Mouse (Mus musculus): ENCODE data around the gene Krt80. TPM values are rescaled to one million over a fixed set of nuclear protein-coding genes. Genes with fewer than 3 reads are reported as not detected.

Gene Krt80
- polyA plus RNA-seq, 1 experiment from 2014 or later, result 0.09 TPM

DNA sequence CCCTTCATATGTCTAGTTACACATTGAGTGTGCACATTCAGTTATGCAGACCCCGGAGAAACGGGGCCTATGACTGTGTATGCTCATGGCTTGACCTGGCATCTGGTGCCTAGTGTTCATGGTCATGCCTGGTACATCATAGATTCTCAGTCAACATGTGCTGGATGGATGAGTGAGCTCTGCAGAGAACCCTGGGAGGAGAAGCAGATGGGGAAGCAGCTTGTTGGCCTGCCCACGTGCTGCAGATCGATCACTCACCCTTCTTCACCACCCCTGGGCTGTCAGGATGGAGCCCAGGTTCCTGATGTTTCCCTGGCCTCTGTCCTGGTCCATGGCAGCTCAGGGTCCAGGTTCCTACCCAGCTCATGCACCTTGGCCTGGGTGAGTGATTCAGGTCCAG is 63.5 kb downstream of the Krt80 start:
- WGBS, result 87% methylated on average over 4 of the region's 4 CpGs
- H3K4me2 ChIP-seq, result no peak overlapping the region
- no peak for ATAC-seq (replicated peaks)

DNA sequence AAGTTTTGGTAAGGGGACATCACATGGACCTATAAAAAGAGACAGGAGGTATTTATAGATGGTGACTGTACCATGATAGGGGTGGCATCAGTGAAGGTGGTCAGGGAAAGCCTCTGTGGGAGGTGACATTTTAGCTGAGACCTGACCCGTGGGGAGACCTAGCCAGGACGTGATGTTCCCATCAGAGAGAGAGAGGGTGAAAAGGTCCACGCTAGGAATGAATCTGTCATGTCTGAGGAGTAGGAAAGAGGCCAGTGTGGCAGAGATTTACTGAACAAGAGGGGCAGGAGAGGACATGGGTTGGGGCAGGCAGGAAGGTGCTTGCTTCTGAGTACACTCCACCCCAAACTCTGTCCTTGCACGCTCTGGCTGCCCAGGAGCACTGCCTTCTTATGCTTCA is 66.1 kb downstream of the Krt80 start:
- no peak overlapping the region for H3K27ac ChIP-seq
- H3K9me3 ChIP-seq, result no peaks in the 10 kb centered on the region
- no peaks in the 10 kb centered on the region for H3K36me3 ChIP-seq (replicated peaks)
- WGBS, result 82% methylated on average over 4 of the region's 4 CpGs
- H3K9ac ChIP-seq, result no peak overlapping the region
- no peaks in the 10 kb centered on the region for H3K27me3 ChIP-seq (replicated peaks)
- no peak overlapping the region for H3K4me3 ChIP-seq
- H3K4me2 ChIP-seq, result no peak overlapping the region
- no peaks in the 10 kb centered on the region for H3K4me1 ChIP-seq
- no peak for ATAC-seq (replicated peaks)

More for the DNA sequence above, 63.5 kb downstream of the Krt80 start:
- Histone ChIP-seq H3K9me3 (no peaks in the 10 kb centered on the region), H3K4me1 (no peaks in the 10 kb centered on the region), H3K27ac (no peak overlapping the region), H3K4me3 (no peak overlapping the region), H3K36me3 (replicated peaks) (no peaks in the 10 kb centered on the region), H3K27me3 (replicated peaks) (no peaks in the 10 kb centered on the region), H3K9ac (no peak overlapping the region)

DNA sequence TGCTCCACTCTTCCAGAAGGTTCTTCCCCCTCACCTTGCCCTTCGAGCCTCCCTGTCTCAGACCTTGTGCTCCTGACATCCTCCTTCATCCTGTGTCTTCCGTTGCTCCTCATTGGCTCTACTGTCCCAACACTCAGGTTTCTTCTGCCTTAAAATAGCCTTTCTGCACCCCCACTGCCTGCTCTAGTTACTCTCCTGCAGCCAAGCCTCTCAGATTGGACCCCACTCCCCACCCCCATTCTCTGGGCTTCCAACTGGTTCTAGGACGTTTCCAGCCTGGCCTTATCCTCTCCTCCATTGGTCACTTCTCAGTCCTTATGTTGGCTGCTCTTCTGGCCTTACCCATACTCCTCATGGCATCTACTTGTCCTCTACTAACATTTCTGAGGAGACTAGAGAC is 67.8 kb downstream of the Krt80 start:
- Histone ChIP-seq H3K4me2 (no peak overlapping the region), H3K27me3 (replicated peaks) (no peaks in the 10 kb centered on the region), H3K9me3 (no peaks in the 10 kb centered on the region), H3K27ac (no peak overlapping the region), H3K9ac (no peak overlapping the region), H3K36me3 (replicated peaks) (no peaks in the 10 kb centered on the region), H3K4me3 (no peak overlapping the region), H3K4me1 (no peaks in the 10 kb centered on the region)
- ATAC-seq (replicated peaks), result no peak
- 75% methylated on average over 3 of the region's 3 CpGs for WGBS

DNA sequence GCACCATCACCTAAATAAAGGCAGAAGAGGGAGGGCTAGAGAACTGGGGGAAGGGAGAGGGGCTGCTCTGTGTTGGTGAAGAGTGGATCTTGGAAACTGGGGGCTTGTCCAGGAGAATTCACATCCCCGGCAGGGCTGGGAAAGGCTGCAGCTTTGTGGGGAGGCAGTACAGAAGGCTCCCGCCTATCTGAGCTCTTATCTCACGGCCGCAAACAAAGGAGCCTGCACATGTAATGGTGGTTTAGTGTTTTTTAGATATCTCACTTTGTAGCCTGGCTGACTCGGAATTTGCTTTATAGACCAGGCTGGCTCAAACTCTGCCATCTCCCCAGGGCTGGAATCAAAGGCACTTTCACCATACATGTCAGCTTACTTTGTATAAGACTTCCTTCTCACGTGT is 69.8 kb downstream of the Krt80 start:
- ATAC-seq (replicated peaks), result no peak
- WGBS, result 77% methylated on average over 6 of the region's 6 CpGs
- H3K4me1 ChIP-seq, result no peaks in the 10 kb centered on the region
- H3K36me3 ChIP-seq (replicated peaks), result no peaks in the 10 kb centered on the region
- no peak overlapping the region for H3K27ac ChIP-seq
- H3K4me3 ChIP-seq, result no peak overlapping the region
- H3K4me2 ChIP-seq, result no peak overlapping the region
- no peak overlapping the region for H3K9ac ChIP-seq
- H3K27me3 ChIP-seq (replicated peaks), result no peaks in the 10 kb centered on the region
- H3K9me3 ChIP-seq, result no peaks in the 10 kb centered on the region

DNA sequence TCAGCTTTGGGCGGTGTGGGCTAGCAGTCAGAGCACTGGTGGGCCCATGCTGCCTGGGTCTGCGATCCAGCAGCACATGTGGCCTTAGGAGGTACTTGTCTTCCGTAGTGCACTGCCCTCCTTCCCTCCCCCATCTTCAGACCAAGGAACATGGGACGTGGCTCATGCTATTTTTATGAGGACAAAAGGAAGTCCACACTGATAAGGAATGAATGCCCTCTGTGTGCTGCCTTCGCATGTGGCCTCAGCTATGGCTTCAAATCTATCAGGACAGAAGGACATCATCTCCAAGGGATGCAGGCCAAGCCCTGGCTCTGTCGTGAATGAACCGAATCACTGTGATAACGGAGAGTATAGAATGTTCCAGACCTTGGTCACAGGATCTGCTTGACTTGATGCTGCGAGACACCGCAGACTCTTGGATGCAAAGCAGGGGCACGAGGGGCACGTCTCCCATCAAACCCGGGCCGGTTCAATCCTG is 70.4 kb downstream of the Krt80 start:
- 81% methylated on average over 14 of the region's 14 CpGs for WGBS
- no peak overlapping the region for H3K4me2 ChIP-seq
- no peaks in the 10 kb centered on the region for H3K9me3 ChIP-seq
- no peak overlapping the region for H3K4me3 ChIP-seq
- H3K4me1 ChIP-seq, result no peaks in the 10 kb centered on the region
- H3K27me3 ChIP-seq (replicated peaks), result no peaks in the 10 kb centered on the region
- H3K27ac ChIP-seq, result no peak overlapping the region
- no peak for ATAC-seq (replicated peaks)
- no peak overlapping the region for H3K9ac ChIP-seq
- no peaks in the 10 kb centered on the region for H3K36me3 ChIP-seq (replicated peaks)

DNA sequence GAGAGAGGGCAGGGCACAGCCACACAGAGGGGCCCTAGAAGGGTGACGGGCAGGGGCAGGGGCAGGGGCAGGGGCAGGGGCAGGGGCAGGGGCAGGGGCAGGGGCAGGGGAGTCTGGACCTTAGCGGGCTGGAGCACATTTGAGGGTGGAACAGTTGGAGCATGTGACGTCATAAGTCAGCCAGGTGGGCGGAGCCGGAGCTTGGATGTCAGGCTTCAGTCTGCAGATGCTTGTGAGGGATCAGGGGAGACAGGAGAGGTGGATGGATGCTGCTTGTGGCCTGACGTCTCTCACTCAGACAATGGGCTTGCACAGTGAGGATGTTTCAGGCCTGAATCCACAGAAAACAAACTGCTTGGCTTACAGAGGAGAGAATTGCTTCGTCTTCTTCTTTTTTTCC is 71.4 kb downstream of the Krt80 start:
- Histone ChIP-seq H3K4me2 (peak overlapping the region; percentile 25), H3K9ac (no peak overlapping the region)

DNA sequence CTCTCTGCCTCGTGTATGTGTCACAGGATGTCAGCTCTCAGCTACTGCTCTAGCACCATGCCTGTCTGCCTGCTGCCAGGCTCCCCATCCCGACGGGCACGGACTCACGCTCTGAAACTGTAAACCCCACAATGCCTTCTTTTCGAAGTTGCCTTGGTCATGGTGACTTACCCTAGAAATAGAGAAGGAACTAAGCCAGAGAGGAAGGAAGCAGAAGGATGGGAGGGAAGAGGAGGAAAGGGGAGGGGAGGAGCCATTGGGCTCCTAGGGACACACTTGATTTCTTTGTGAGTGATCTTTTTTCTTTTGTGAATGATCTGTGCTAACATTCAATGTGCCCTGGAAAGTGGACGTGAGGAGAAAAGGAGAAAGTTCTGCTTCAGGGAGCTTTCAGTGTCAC is 72.0 kb downstream of the Krt80 start:
- no peak overlapping the region for H3K27ac ChIP-seq
- H3K36me3 ChIP-seq (replicated peaks), result no peaks in the 10 kb centered on the region
- H3K27me3 ChIP-seq (replicated peaks), result no peaks in the 10 kb centered on the region
- no peak for ATAC-seq (replicated peaks)
- H3K4me2 ChIP-seq, result peak overlapping the region; percentile 25
- H3K4me1 ChIP-seq, result no peaks in the 10 kb centered on the region
- no peak overlapping the region for H3K4me3 ChIP-seq
- WGBS, result 25% methylated on average over 7 of the region's 7 CpGs
- no peaks in the 10 kb centered on the region for H3K9me3 ChIP-seq
- H3K9ac ChIP-seq, result no peak overlapping the region

More for the DNA sequence above, 71.4 kb downstream of the Krt80 start:
- Histone ChIP-seq H3K27ac (no peak overlapping the region), H3K4me3 (no peak overlapping the region), H3K4me1 (no peaks in the 10 kb centered on the region), H3K36me3 (replicated peaks) (no peaks in the 10 kb centered on the region), H3K27me3 (replicated peaks) (no peaks in the 10 kb centered on the region), H3K9me3 (no peaks in the 10 kb centered on the region)
- 13% methylated on average over 6 of the region's 7 CpGs for WGBS
- no peak for ATAC-seq (replicated peaks)

MicroRNAs encoded within 50 kb of the gene (microRNA counts, 519-probe panel; counts per million panel counts)
- 2,359 counts per million, percentile 39 among the panel's probes with 10 or more counts for microRNA mmu-miR-1941-3p
- microRNA mmu-miR-1941-5p, result 1,327 counts per million, percentile 4 among the panel's probes with 10 or more counts

Small RNA genes within 50 kb of the gene (microRNA-seq; reads per million reads assigned to microRNA genes)
- gene Mir1941, result 1.1 reads per million

Other genes with a start within 250 kb of the Krt80 start
- gene Acvrl1, start 241.6 kb downstream of the Krt80 start, polyA plus RNA-seq (2015; fragmentation: Nextera tagmentation; extraction: Ambion mirVana), result 8.6 and 8.7 TPM in 2 replicates
- gene Acvr1b, start 196.1 kb downstream of the Krt80 start, polyA plus RNA-seq (2015; fragmentation: Nextera tagmentation; extraction: Ambion mirVana), result 23.3 and 24.9 TPM in 2 replicates
- gene Grasp, start 146.0 kb downstream of the Krt80 start, polyA plus RNA-seq (2015; fragmentation: Nextera tagmentation; extraction: Ambion mirVana), result 1.3 and 1.9 TPM in 2 replicates
- gene Nr4a1, start 115.9 kb downstream of the Krt80 start, polyA plus RNA-seq (2015; fragmentation: Nextera tagmentation; extraction: Ambion mirVana), result 4.2 and 4.9 TPM in 2 replicates
- 83.9 and 84.3 TPM in 2 replicates for gene Atg101, start 85.9 kb downstream of the Krt80 start, polyA plus RNA-seq (2015; fragmentation: Nextera tagmentation; extraction: Ambion mirVana)
- 0.28 and 0.45 TPM in 2 replicates for gene 6030408B16Rik, start 77.0 kb downstream of the Krt80 start, polyA plus RNA-seq (2015; fragmentation: Nextera tagmentation; extraction: Ambion mirVana)
- 0.52 and 0.62 TPM in 2 replicates for gene Krt7, start 40.9 kb upstream of the Krt80 start, polyA plus RNA-seq (2015; fragmentation: Nextera tagmentation; extraction: Ambion mirVana)
- 0.40 and 0.83 TPM in 2 replicates for gene Krt87, start 68.6 kb upstream of the Krt80 start, polyA plus RNA-seq (2015; fragmentation: Nextera tagmentation; extraction: Ambion mirVana)
- not detected in 2 replicates for gene Krt88, start 77.6 kb upstream of the Krt80 start, polyA plus RNA-seq (2015; fragmentation: Nextera tagmentation; extraction: Ambion mirVana)
- gene Krt81, start 93.6 kb upstream of the Krt80 start, polyA plus RNA-seq (2015; fragmentation: Nextera tagmentation; extraction: Ambion mirVana), result 0.12 TPM in 1 of 2 replicates, not detected in the other
- 0.17 TPM in 1 of 2 replicates, not detected in the other for gene Krt86, start 103.3 kb upstream of the Krt80 start, polyA plus RNA-seq (2015; fragmentation: Nextera tagmentation; extraction: Ambion mirVana)
- not detected in 2 replicates for gene Krt83, start 121.3 kb upstream of the Krt80 start, polyA plus RNA-seq (2015; fragmentation: Nextera tagmentation; extraction: Ambion mirVana)
- gene Gm49425, start 147.1 kb upstream of the Krt80 start, polyA plus RNA-seq (2015; fragmentation: Nextera tagmentation; extraction: Ambion mirVana), result not detected in 2 replicates
- not detected in 2 replicates for gene Krt84, start 162.7 kb upstream of the Krt80 start, polyA plus RNA-seq (2015; fragmentation: Nextera tagmentation; extraction: Ambion mirVana)
- gene Krt82, start 180.5 kb upstream of the Krt80 start, polyA plus RNA-seq (2015; fragmentation: Nextera tagmentation; extraction: Ambion mirVana), result not detected in 2 replicates
- 0.10 TPM in 1 of 2 replicates, not detected in the other for gene Krt90, start 192.8 kb upstream of the Krt80 start, polyA plus RNA-seq (2015; fragmentation: Nextera tagmentation; extraction: Ambion mirVana)
- gene Krt75, start 203.7 kb upstream of the Krt80 start, polyA plus RNA-seq (2015; fragmentation: Nextera tagmentation; extraction: Ambion mirVana), result 0.08 and 0.17 TPM in 2 replicates